Mouse (Mus musculus) heart, embryonic 14.5 days (tissue): ENCODE measurements around the gene Olfr1441. TPM values are rescaled to one million over a fixed set of nuclear protein-coding genes. Genes with fewer than 3 reads are reported as not detected.

Experiments
- polyA plus RNA-seq: library from polyadenylated mRNA; unstranded; fragments of >200 nt; fragmentation: Nextera tagmentation; extraction: Ambion mirVana; gene quantifications from 2 replicates; pipeline ENCODE4 v1.2.1, GENCODE M21; 2014

Olfr1441 gene
- polyA plus RNA-seq, 1 experiment from 2014 or later, result not detected

Other genes with a start within 250 kb of the Olfr1441 start
- gene Olfr1555-ps1, start 247.3 kb upstream of the Olfr1441 start, polyA plus RNA-seq, result not detected in 2 replicates
- not detected in 2 replicates for gene Olfr1431, start 216.8 kb upstream of the Olfr1441 start, polyA plus RNA-seq
- not detected in 2 replicates for gene Olfr1432, start 184.8 kb upstream of the Olfr1441 start, polyA plus RNA-seq
- gene Olfr262, start 175.8 kb upstream of the Olfr1441 start, polyA plus RNA-seq, result not detected in 2 replicates
- not detected in 2 replicates for gene Olfr235, start 156.4 kb upstream of the Olfr1441 start, polyA plus RNA-seq
- not detected in 2 replicates for gene Olfr1434, start 137.6 kb upstream of the Olfr1441 start, polyA plus RNA-seq
- not detected in 2 replicates for gene Olfr1436, start 118.3 kb upstream of the Olfr1441 start, polyA plus RNA-seq
- gene Olfr1437, start 92.3 kb upstream of the Olfr1441 start, polyA plus RNA-seq, result not detected in 2 replicates
- not detected in 2 replicates for gene Olfr1438-ps1, start 81.5 kb upstream of the Olfr1441 start, polyA plus RNA-seq
- gene Olfr1440, start 30.2 kb upstream of the Olfr1441 start, polyA plus RNA-seq, result not detected in 2 replicates
- gene Pfpl, start 10.5 kb downstream of the Olfr1441 start, polyA plus RNA-seq, result not detected in 2 replicates
- gene Mpeg1, start 43.3 kb downstream of the Olfr1441 start, polyA plus RNA-seq, result 0.95 and 1.2 TPM in 2 replicates
- 1.8 and 2.0 TPM in 2 replicates for gene Dtx4, start 84.0 kb downstream of the Olfr1441 start, polyA plus RNA-seq
- 16.2 and 19.4 TPM in 2 replicates for gene Fam111a, start 128.3 kb downstream of the Olfr1441 start, polyA plus RNA-seq
- not detected in 2 replicates for gene Gm4952, start 182.5 kb downstream of the Olfr1441 start, polyA plus RNA-seq
- gene Glyat, start 215.9 kb downstream of the Olfr1441 start, polyA plus RNA-seq, result not detected in 2 replicates